Mouse (Mus musculus): ENCODE measurements around the gene Svs1.
"Not testable (repeated sequence)": the region's sequence is repeated elsewhere in the genome, so short reads cannot be mapped to it uniquely, and the experiment has no call there.

Gene Svs1

DNA sequence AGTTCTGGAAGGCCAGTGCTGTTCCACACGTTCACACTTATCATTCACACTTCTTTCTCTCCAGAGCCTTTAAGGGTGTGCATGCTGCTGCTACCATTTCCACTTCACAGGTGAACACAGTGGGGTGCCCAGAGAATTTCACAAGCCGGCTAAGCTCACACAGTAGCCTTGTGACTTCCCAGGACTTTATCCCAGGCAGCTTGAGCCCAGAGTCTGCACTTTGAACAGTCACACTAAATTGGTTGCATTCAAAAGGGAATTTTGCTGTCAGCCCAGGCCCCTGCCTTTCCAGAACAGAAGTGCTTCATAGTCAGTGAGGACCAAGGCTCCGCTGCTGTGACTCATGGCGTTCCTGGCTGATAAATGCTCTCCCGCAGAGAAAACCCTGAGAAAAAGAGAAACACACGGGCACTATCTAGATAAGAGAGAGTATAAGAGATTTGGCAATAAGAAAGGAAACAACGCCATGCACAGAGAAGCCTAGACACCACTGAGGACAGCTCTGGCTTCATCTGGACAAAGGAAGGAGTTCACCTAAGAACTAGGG, at the start of gene Svs1:
Svs1 (plus strand) TSS at position 418 of the 547 bp plus-strand sequence.
- DNase-seq (ENCODE audit: low read depth, low spot score), result peak; percentile 10

DNA sequence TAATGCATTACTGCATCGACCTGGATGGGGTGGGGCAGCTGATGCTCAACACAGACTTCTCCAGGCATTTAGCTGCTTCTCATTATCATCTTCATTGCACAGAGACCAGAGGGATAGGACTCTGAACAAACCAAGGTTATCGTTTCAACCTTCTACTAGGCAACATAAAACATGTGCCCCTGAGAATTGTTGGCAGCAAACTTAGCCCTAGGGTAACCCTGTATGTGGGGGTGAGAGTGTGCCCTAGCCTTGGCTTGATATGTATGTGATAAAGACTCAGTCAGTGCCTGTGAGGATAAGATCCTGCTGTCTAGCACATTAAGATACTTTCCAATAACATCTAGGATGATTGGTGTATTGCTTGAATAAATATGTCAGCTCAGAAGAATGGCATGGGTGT, 37.1 kb upstream of the Svs1 start:
- no peak for DNase-seq (ENCODE audit: low read depth, low spot score)

DNA sequence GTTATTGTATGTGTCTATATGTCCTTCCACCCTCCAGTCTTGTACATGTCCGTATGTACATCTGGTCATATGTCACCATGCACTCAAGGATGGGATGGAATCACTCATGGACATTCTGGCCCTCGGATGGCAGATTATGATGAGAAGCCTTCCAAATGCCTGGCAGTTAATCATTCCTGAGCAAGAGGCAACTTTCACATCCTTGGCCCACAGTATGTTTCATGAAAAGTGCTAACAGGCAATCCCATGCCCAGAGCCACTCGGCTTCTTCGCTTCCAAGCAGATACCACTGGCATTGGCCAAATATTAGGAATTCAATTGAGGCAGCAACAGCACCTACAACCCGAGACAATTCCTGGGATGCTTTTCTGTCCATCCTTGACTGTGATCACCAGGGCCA, 36.0 kb upstream of the Svs1 start:
- no peak for DNase-seq (ENCODE audit: low read depth, low spot score)

DNA sequence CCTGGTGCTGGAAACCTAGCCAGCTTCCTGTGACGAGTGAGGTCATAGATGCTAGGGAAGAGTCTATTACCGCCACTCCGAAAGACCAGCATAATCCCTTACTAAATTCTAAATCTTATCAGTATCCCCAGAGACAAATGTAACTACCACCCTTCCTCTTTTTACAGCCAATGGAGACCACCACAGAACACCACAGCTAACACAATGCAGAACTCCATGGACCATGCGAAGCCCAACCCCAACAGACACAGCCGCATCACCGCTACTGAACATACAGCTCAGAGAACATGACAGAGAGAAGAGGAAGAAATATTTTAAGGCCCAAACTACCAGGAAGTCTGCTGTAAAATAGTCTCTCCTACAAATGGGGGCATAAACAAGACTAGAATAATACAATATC, 35.0 kb upstream of the Svs1 start:
- DNase-seq (ENCODE audit: low read depth, low spot score), result no peak

DNA sequence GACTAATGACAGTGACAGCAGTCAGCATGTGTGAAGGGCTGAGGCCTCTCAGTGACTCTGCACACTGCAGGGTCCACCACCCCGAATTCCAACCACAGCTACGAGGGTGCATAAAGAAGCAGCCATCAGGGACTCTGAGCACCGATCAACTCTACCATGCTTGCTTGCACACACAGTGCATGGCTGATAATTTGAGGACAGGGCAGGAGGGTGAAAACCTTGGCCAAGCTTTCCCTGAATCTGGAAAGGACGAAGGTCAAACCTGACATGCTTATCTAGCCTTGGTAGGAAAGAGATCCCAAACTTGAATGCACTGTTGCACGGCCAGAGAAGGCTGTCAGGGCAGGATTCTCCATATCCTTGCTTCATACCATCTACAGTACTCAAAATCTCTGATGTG, 33.4 kb upstream of the Svs1 start:
- no peak for DNase-seq (ENCODE audit: low read depth, low spot score)

DNA sequence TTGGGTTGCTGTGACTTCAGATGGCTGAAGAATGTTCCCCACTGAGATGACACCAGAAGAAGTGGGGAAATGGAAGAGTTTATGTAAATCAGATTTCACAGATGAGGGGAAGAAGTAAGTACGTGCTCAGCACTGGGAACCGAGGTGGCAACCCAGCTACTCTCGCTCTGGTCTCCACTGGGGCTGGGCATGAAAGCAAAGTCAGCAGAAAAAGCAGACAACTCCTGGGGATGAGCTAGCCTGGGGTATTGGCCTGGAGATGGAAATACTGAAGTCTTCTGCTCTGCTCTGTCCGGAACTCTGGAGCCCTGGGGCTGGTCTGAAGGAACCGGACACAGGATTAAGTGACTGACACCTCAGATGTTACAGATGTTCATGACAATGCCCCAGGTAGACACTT, 32.5 kb upstream of the Svs1 start:
- DNase-seq (ENCODE audit: low read depth, low spot score), result no peak

DNA sequence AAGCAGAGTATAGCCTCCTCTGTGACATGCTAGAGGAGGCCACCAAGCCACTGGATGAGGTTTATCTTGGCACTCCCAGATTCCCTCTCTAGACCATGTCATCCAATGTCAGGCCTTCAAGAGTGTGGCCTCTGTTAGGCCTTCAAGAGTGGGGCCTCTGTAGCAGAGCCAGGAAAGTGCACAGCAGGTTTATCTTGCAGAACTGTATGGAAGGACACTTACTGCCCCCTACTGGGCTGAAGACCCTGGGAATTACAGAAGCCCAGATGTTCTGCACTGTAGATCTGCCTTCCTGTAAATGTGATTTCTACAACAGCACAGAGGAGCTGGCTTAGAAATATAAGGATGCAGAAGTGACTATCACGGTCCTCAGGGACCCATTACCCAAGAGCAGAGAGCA, 31.7 kb upstream of the Svs1 start:
- DNase-seq (ENCODE audit: low read depth, low spot score), result peak; percentile 61

DNA sequence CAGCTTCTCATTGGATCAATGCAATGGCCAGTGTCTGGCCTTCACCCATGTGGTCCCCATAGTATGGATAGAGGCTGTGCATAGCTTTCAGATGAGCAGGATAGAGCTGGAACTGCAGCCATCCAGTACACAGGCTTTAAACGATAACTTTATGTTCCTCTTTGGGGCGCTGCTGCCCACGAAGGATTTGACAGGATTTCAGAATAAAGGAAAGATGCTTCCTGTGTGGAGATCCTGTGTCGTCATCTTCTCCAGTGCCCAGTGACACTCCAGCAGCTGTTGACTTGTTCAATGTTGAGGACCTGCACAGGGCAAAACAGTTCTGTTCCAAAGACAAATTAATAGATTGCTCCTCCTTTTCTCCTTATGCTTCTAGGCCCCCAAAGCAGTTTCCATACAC, 29.9 kb upstream of the Svs1 start:
- DNase-seq (ENCODE audit: low read depth, low spot score), result no peak

DNA sequence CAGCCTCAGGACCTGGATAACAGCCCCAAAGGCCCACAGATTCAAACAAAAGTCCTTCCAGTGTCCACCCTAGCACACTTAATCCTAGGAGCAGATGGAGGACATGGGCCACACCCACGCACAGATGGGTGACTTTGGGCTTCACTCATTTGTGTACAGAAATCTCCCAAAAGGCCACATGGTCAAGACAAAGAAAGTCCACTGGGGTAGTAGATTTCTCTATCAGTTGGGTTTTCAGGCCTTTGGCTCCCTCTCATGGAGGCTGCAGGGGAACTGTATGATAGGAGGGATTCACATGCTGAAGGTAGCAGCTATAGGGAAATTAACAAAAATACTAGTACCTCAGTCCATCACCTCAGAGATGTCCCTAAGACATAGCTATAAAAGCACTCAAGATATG, 28.6 kb upstream of the Svs1 start:
- peak; percentile 21 for DNase-seq (ENCODE audit: low read depth, low spot score)

DNA sequence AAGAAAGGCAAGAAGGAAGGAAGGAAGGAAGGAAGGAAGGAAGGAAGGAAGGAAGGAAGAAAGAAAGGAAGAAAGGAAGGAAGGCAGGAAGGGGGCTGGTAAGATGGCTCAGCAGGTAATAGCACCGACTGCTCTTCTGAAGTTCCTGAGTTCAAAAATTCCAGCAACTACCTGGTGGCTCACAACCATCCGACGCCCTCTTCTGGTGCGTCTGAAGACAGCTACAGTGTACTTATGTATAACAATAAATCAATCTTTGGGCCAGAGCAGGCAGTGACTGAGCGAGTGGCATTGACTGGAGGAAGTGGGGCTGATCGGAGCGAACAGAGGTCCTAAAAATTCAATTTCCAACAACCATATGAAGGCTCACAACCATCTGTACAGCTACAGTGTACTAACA, 27.5 kb upstream of the Svs1 start:
- peak; percentile 46 for DNase-seq (ENCODE audit: low read depth, low spot score)

DNA sequence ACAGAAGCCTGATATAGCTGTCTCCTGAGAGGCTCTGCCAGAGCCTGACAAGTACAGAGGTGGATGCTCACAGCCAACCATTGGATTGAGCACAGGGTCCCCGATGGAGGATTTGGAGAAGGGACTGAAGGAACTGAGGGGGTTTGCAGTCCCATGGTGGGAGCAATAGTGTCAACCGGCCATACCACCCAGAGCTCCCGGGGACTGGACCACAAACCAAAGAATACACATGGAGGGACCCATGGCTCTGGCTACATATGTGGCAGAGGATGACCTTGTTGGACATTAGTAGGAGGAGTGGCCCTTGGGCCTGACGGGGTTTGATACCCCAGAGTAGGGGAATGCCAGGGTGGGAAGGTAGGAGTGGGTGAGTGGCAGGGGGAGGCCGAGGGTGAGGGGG, 20.0 kb upstream of the Svs1 start:
- DNase-seq (ENCODE audit: low read depth, low spot score), result not testable (repeated sequence)

DNA sequence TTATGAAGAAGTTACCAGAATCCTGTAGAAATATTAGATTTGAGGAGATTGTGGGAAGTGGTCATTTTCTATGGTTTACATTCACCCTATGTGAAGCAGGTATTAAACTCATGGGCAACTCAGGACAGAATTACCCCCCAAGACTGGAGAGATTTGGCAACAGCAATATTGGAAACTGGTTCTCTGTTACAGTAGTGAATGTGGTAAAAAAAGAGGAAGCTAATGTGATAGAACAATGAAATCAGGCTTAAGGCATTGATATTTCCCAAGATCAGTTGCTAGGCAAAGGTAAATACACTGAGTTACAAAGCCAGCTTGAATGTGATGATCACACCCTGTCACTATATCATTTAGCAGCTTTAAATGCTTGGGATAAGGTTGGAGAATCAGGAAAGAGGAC, 18.8 kb upstream of the Svs1 start:
- DNase-seq (ENCODE audit: low read depth, low spot score), result no peak

DNA sequence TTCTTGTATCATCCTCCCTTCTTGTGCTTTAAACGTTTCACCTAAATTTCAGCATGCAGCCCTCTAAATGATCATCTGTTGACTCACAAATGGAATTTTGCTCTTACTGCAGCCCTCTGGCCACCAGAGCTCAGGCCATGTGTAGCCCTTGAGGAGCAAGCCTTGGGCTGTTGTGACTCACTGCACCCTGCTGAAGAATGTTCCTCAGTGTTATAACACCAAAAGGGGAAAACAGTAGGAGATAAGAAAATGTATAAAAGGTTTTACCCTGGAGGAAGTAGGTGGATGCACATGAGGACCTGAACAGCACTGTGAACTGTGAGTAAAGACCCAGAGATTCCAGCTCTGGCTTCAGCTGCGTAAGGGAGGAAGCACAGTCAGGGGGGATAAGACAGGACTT, 12.0 kb upstream of the Svs1 start, which contains the start of gene Doxl2:
Doxl2 (plus strand) TSS at position 301 of the 400 bp plus-strand sequence.
- no peak for DNase-seq (ENCODE audit: low read depth, low spot score)

DNA sequence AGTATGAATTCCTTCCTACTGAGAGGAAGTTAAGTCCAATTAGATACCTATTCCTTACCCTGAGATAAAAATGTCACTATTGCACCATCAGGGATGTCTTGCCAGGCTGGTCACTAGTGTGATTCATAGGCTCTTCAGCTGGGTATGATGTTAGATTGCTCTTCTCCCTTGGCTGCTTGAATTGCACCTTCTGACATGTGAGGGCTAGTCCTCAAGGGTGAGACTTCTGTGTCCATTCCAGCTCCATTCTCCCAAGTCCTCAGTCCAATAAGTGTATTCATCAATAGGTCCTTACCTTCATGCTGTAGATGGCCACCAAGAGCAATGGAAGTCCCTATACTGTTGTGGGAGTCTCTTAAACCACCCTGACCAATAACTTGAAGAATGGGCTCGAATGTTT, 7.0 kb upstream of the Svs1 start:
- no peak for DNase-seq (ENCODE audit: low read depth, low spot score)

DNA sequence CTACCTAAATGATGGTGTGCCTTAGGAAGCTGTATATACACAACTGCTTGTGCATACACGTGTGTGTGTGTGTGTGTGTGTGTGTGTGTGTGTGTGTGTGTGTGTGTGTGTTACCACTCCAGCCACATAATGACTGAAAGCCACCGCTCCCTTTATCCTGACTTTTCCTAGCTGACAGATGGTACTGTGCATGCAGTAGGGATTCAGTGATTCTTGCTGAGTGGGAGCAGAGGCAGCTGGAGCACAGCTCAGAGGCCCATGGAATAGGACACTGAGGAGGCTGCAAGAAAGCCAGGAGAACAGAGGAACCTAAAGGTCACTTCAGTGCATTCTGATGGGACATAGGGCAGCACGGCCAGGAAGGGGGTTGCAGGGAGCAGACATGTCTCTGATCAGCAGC, 4.4 kb upstream of the Svs1 start:
- DNase-seq (ENCODE audit: low read depth, low spot score), result peak; percentile 42

DNA sequence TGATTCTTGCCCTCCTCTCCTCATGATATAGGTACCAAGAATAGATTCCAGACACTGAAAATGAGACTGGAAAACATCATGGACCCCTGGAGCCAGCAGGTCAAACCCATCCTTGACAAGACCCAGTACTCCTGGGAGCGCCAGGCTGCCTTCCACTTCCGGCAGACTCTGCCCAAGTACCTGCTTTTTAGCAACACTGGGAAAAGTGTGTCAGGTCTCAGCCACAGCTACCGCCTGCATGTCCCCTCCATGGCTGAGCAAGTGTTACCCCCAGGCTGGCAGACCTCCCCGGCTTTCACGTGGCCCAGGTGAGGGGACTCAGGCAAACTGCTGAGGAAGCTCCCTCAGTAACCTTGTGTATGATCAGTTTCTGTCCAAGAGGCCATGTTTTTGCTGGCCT, 3.3 kb downstream of the Svs1 start:
- no peak for DNase-seq (ENCODE audit: low read depth, low spot score)

DNA sequence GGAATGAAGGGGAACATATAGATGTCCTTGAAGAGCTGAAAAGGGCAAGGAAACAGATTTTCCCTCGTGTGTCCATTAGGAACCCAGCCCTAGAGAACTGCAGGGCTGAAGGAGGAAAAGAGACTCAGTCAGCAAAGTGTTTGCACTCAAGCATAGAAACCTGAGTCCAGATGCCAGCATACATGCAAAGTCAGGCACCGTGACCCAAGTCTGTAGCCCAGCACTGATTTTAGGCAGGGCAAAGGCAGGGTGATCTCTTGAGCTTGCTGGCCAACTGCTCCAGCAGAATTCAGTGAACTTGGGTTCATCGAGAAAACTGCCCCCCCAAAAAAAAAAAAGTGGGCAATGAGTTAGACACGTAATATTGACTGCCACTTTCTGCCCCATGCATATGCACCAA, 5.3 kb downstream of the Svs1 start:
- no peak for DNase-seq (ENCODE audit: low read depth, low spot score)

DNA sequence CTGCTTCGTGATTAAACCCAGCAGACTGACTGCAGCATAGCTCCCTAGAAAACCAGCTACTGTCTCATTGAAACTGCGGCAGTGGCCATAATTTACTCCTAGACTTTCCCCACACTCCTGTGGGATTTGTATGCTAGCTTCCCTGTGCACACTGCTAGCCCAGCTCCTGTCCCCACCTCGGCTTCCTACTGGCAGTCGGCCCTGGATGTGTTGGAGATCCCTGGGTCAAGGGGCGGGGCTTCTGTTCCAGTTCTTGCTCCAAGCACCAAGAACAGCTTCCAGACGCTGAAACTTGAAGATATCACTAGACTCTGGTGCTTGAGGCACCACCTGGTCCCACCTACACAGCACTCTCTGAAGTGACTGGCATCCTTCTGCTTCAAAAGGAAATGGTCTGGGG, 11.5 kb downstream of the Svs1 start:
- no peak for DNase-seq (ENCODE audit: low read depth, low spot score)

DNA sequence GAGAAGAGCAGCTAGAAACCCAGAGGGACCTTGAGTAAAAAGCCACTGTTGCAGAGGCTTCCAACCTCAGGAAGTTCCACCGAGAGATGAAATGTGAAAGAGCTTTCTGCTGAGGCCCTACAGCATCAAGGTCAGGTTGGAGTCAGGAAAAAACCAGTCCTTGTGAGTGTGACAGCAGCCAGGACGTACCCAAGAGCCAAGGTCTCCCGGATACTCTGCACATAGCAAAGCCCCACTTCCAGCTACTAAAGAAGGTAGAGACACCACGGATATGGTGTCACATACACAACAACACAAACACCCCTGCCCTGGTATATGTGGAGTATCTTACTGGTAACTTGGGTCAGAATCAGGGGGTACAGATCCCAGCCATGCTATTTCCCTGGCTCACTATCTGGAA, 12.1 kb downstream of the Svs1 start:
- no peak for DNase-seq (ENCODE audit: low read depth, low spot score)

DNA sequence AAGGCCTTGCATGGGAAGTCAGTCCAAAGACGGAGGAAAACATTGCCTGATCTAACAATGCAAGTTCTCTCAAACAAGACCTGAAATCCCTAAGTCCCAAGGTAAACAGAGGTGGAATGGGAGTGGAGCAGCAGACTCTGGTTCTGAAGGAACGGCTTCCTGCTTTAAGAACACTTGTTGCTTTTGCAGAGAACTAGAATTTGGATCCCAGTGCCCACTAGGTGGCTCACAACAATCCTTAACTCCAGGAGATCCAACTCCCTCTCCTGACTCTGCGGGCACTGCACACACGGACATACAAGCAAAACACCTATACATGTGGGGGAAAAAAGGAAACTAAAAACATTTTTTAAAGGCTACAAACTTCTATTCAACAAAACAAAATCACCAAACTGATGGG, 16.7 kb downstream of the Svs1 start:
- DNase-seq (ENCODE audit: low read depth, low spot score), result peak; percentile 59

DNA sequence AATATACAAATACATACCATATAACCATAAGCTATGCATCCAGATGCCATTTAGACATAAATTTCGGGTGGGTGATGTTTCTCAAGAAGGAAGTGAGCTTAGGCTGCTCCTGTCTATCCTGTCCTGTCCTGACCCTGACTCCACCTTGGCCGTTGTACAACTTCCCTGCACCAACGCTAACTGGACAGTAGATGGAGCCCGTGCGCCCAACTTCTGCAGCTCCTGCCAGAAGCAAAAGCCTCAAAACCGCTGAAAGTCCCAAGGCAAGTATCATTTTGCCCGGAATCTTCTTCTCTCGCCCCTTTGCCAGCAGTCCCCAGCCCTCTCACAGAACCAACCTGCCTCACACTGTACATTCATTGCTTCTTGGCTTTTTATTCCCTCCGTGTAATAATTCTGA, 21.3 kb downstream of the Svs1 start:
- DNase-seq (ENCODE audit: low read depth, low spot score), result peak; percentile 77

DNA sequence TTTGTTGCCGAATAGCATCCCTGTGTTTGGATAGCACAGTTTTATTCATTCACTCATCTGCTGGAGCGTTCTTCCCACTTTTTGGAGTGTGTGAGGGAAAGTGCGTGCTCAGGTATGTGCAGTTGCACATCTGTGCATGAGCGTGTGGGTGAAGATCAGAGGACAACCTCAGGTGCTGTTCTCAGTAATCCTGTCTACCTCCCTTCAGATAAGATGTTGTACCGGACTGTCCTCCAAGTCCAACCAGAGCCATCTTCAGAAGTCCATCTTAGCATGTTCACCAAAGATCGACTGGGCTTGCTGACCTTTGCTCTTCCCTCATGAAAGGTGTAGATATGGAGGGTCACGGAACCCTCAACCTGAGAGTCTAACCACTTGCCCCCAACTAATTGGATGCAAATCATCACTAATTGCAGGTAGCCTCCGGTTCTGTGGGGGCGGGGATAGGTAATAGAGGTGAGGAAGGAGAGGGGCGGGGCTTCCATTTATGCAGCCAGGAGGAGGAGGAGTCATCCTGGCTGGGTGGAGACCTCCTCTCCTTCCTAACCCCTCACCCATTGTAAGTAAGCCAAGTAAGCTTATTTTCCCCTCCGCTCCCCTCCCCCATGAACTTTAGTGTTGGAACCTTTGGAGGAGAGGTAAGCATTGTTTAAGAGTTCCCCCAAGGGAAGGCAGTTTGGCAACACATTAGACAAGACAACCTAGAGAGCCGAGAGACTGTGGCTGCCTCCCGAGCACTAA, 21.9 kb downstream of the Svs1 start:
- DNase-seq (ENCODE audit: low read depth, low spot score), result no peak

DNA sequence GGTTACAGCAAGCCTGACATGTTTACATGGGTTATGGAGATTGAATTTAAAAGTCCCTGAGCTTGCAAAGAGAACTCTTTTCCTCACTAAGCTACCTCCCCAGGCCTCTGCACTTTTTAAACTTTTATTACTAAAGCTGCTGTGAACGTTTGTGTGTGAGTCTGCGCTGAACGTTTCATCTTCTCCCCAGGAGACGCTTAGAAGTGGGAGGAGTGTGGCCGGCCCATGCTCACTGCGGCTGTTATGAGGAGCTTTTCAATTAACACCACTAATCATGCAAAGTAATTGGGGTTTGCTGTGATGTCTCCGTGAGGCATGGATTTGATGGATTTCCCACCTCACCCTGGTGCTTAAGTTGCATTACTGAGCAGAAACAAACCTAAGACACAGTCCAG, 22.5 kb downstream of the Svs1 start:
- DNase-seq (ENCODE audit: low read depth, low spot score), result no peak

DNA sequence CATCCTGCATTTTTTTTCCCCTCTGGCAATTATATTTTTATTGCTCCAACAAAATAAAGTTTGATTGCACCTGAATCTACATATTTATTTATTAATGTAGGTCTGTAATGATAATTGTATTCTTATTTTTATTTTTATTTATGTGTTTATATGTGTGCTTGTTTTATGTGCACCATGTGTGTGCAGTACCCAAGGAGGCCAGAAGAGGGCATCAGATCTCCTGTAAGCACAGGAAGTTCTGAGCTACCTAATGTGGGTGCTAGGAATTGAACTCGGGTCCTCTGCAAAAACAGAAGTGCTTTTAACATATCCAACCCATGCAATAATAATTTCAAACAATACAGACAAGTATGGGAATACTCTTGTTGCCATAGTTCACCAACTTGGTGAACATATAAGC, 23.0 kb downstream of the Svs1 start:
- DNase-seq (ENCODE audit: low read depth, low spot score), result no peak

Data from brain, adult 2 months (tissue).